Mouse (Mus musculus): ENCODE measurements around the gene Focad.

GRCm38 (mm10) chr4:88157644-88158043 lies 63.2 kb downstream of the Focad start:
- TF ChIP-seq CTCF (IDR thresholded peaks at IDR 0.05; ENCODE audit: low read depth, low read length) = no peak
- TF ChIP-seq POLR2A (IDR thresholded peaks at IDR 0.05; ENCODE audit: insufficient read depth, low read length) = no peak
- TF ChIP-seq EP300 (IDR thresholded peaks at IDR 0.05; ENCODE audit: insufficient read depth, low read depth, low read length) = no peak

Measured in ES-Bruce4 (cell line).